In the genomic region with DNA sequence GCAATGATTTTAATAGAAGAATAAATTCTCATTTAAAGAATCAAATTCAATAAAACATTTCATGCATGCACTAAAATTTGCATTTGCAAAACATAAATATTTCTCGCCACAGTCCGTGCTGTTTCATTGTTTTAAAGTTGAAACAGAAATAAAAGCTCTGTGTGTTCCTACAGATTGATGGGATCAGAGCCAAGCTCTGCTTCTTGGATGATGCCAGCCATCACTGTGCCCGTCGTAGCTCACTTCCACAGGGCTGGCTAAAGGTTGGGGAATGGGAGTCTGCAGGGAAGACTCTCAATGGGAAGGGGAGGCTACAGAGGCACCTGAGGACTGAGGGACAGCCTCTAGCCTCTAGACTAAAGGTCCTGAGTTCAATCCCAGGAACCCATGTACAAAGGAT, we compare ENCODE assay signal across 25 mouse cellular contexts. TPM values are rescaled to one million over a fixed set of nuclear protein-coding genes. Genes with fewer than 3 reads are reported as not detected.
DNase-seq lines count a peak whose midpoint lies in the region; ATAC-seq lines count a peak whose summit lies in the region.
"Had no signal": no experiment of that assay in that cellular context is flagged by ENCODE, and none has a peak within 500 bp of the region (broad histone marks: within the 10 kb centered on the region; RNA-seq: fewer than 3 reads in every experiment).

No protein-coding gene starts in this region.

- no peak overlapping the region for H3K4me3 ChIP-seq in forebrain, embryonic 14.5 days (ENCODE audit: low read depth, low read length)
- H3K4me3 ChIP-seq in forebrain, embryonic 11.5 days (ENCODE audit: low read depth, low read length): no peak overlapping the region
- H3K4me3 ChIP-seq: embryonic facial prominence, embryonic 13.5 days; erythroblast, embryonic 14.5 days; gastrocnemius, adult 2 months; hindbrain, embryonic 15.5 days; intestine, embryonic 15.5 days; limb, embryonic 12.5 days had no signal

- no peak overlapping the region for H3K4me2 ChIP-seq in forebrain, embryonic 14.5 days (ENCODE audit: low read length)
- H3K4me2 ChIP-seq in forebrain, embryonic 11.5 days (ENCODE audit: low read depth, low read length, severe bottlenecking): no peak overlapping the region
- H3K4me2 ChIP-seq: embryonic facial prominence, embryonic 13.5 days; hindbrain, embryonic 15.5 days; intestine, embryonic 15.5 days; limb, embryonic 12.5 days; liver, embryonic 11.5 days; midbrain, embryonic 11.5 days had no signal

- 30% methylated on average over 4 of the region's 4 CpGs for WGBS in forebrain, embryonic 14.5 days
- 81% methylated on average over 4 of the region's 4 CpGs for WGBS in forebrain, embryonic 11.5 days

- H3K27me3 ChIP-seq in forebrain, embryonic 14.5 days (replicated peaks; ENCODE audit: control insufficient read depth, insufficient read depth, low read length): no peaks in the 10 kb centered on the region
- H3K27me3 ChIP-seq in forebrain, embryonic 11.5 days (ENCODE audit: control insufficient read depth, insufficient read depth, low read length): no peaks in the 10 kb centered on the region
- H3K27me3 ChIP-seq: hindbrain, embryonic 15.5 days had no signal

- H3K9me3 ChIP-seq in forebrain, embryonic 14.5 days (replicated peaks; ENCODE audit: control insufficient read depth, low read length): no peaks in the 10 kb centered on the region
- H3K9me3 ChIP-seq in forebrain, embryonic 11.5 days (ENCODE audit: control insufficient read depth, low read length): no peaks in the 10 kb centered on the region
- H3K9me3 ChIP-seq: embryonic facial prominence, embryonic 13.5 days; hindbrain, embryonic 15.5 days; intestine, embryonic 15.5 days; limb, embryonic 12.5 days had no signal

- no peak for ATAC-seq in forebrain, embryonic 14.5 days
- no peak for ATAC-seq in forebrain, embryonic 11.5 days (replicated peaks; ENCODE audit: low FRiP score)
- ATAC-seq: activated CD4-positive, CD25-positive, alpha-beta regulatory T cell, adult 4 months; intestine, embryonic 15.5 days; liver, postnatal 0 days had no signal

- H3K36me3 ChIP-seq in forebrain, embryonic 14.5 days (ENCODE audit: control insufficient read depth, insufficient read depth, low read length): no peaks in the 10 kb centered on the region
- H3K36me3 ChIP-seq in forebrain, embryonic 11.5 days (ENCODE audit: control insufficient read depth, insufficient read depth, low read length): no peaks in the 10 kb centered on the region
- H3K36me3 ChIP-seq: embryonic facial prominence, embryonic 13.5 days; hindbrain, embryonic 15.5 days; intestine, embryonic 15.5 days; limb, embryonic 12.5 days had no signal

- no peak overlapping the region for H3K9ac ChIP-seq in forebrain, embryonic 14.5 days (ENCODE audit: low read length)
- H3K9ac ChIP-seq in forebrain, embryonic 11.5 days (ENCODE audit: low read length): no peak overlapping the region
- H3K9ac ChIP-seq: embryonic facial prominence, embryonic 13.5 days; hindbrain, embryonic 15.5 days; intestine, embryonic 15.5 days; limb, embryonic 12.5 days; liver, postnatal 0 days had no signal

- peaks cover 30% of the 10 kb centered on the region for H3K4me1 ChIP-seq in forebrain, embryonic 14.5 days (ENCODE audit: control insufficient read depth, insufficient read depth, low read length)
- peaks cover 17% of the 10 kb centered on the region for H3K4me1 ChIP-seq in forebrain, embryonic 11.5 days (replicated peaks; ENCODE audit: control insufficient read depth, insufficient read depth, low read length)

- peak; percentile 30 to 44 for DNase-seq in cerebellum, adult 18-20 months
- DNase-seq in cerebellum, adult 9-11 months: no peak
- DNase-seq in forebrain, embryonic 14.5 days (ENCODE audit: low spot score): no peak
- DNase-seq in forebrain, embryonic 11.5 days (ENCODE audit: low spot score): no peak
- DNase-seq in layer of hippocampus, adult 9-11 months: peak; percentile 53
- no peak for DNase-seq in layer of hippocampus, adult 9-10 months (ENCODE audit: low spot score)
- DNase-seq in brain, adult 2 months (ENCODE audit: low read depth, low spot score): peak; percentile 78
- DNase-seq in urinary bladder, postnatal 14 days (ENCODE audit: low spot score): no peak
- DNase-seq: adrenal gland, adult 8-10 months; embryo, embryonic 11 days; gastrocnemius, adult 2 months; kidney, adult 8-10 months; kidney, postnatal 10 days; liver, postnatal 0 days; lung, postnatal 10 days; right cerebral cortex, postnatal 4 days; thymus, postnatal 25 days had no signal

- peak overlapping the region; percentile 48; the same call in 1 of the 2 replicates for H3K27ac ChIP-seq in forebrain, embryonic 14.5 days (ENCODE audit: low read depth, low read length)
- no peak overlapping the region for H3K27ac ChIP-seq in forebrain, embryonic 11.5 days (ENCODE audit: low read depth, low read length)
- H3K27ac ChIP-seq: embryonic facial prominence, embryonic 13.5 days; hindbrain, embryonic 15.5 days; intestine, embryonic 15.5 days; limb, embryonic 12.5 days had no signal

RNA-seq across cellular contexts. Expression of gene Tnrc6c, which starts 28.9 kb away (rescaled TPM):
- 20.0 and 24.5 TPM in 2 replicates for polyA plus RNA-seq in forebrain, embryonic 14.5 days (2014; fragmentation: Nextera tagmentation; extraction: Ambion mirVana)
- 18.5 and 18.8 TPM in 2 replicates for polyA plus RNA-seq in forebrain, embryonic 11.5 days (2014; fragmentation: Nextera tagmentation; extraction: Ambion mirVana)

Comparison
In these comparisons a context has a peak if more than half of its experiments do, and no peak if none do; other contexts are left out.
1. DNase-seq: peak in cerebellum, adult 18-20 months (2 of 2), layer of hippocampus, adult 9-11 months (single experiment) and brain, adult 2 months (single experiment); none in cerebellum, adult 9-11 months (single experiment), forebrain, embryonic 14.5 days (single experiment), forebrain, embryonic 11.5 days (single experiment), layer of hippocampus, adult 9-10 months (single experiment) and urinary bladder, postnatal 14 days (single experiment).